Mouse (Mus musculus) neural tube, embryonic 11.5 days (tissue): ENCODE measurements around the gene Abcf2. TPM values are rescaled to one million over a fixed set of nuclear protein-coding genes. Genes with fewer than 3 reads are reported as not detected.
"Not testable (repeated sequence)": the region's sequence is repeated elsewhere in the genome, so short reads cannot be mapped to it uniquely, and the experiment has no call there.

Source experiments
- ATAC-seq: fragments of 200-750 bp; cut with Nextera tagmentation; 2 replicates; pipeline ENCODE4 v1.8.0; 2017; ENCODE audit warnings: moderate number of reproducible peaks, mild to moderate bottlenecking, moderate TSS enrichment, moderate library complexity; ENCODE audit not compliant: insufficient read depth, low FRiP score, low TSS enrichment
- DNase-seq: peaks from one replicate; pipeline ENCODE4 v3.0.0-alpha.2; 2015; ENCODE audit warnings: low spot score
- H3K27ac ChIP-seq: fragments of 300-500 bp; sonication (generic); 2 replicates; pipeline ENCODE4 v1.5.1; 2014; ENCODE audit warnings: low read depth, mild to moderate bottlenecking, low read length
- H3K27me3 ChIP-seq: fragments of 300-500 bp; sonication (generic); 2 replicates; pipeline ENCODE4 v1.6.1; 2014; ENCODE audit warnings: mild to moderate bottlenecking, low read length, mixed read lengths; ENCODE audit not compliant: control insufficient read depth, insufficient read depth
- H3K36me3 ChIP-seq: fragments of 300-500 bp; sonication (generic); 2 replicates; pipeline ENCODE4 v1.6.1; 2014; ENCODE audit warnings: mild to moderate bottlenecking, low read length, moderate library complexity, mixed read lengths; ENCODE audit not compliant: control insufficient read depth, insufficient read depth
- H3K4me1 ChIP-seq: fragments of 300-500 bp; sonication (generic); 2 replicates; pipeline ENCODE4 v1.6.1; 2014; ENCODE audit warnings: low read length, mixed read lengths; ENCODE audit not compliant: control insufficient read depth, insufficient read depth
- H3K4me2 ChIP-seq: fragments of 300-500 bp; sonication (generic); 2 replicates; pipeline ENCODE4 v1.6.1; 2014; ENCODE audit warnings: low read depth, mild to moderate bottlenecking, moderate library complexity
- H3K4me3 ChIP-seq: fragments of 300-500 bp; sonication (generic); 2 replicates; pipeline ENCODE4 v1.5.1; 2014; ENCODE audit warnings: low read depth, low read length
- H3K9ac ChIP-seq: fragments of 300-500 bp; sonication (generic); 2 replicates; pipeline ENCODE4 v1.6.1; 2014; ENCODE audit warnings: mild to moderate bottlenecking, low read length
- H3K9me3 ChIP-seq: fragments of 300-500 bp; sonication (generic); 2 replicates; pipeline ENCODE4 v1.6.1; 2016; ENCODE audit warnings: low read length; ENCODE audit not compliant: control insufficient read depth
- WGBS: fragments of 180-500 bp; shearing (Covaris S2); extraction: QIAGEN DNeasy Blood & Tissue Kit; methylation state at CpG from one replicate; pipeline ENCODE4 v1.1.7; 2014; 5-methylcytosine and 5-hydroxymethylcytosine counted together
- polyA plus RNA-seq: library from polyadenylated mRNA; unstranded; fragments of >200 nt; fragmentation: Nextera tagmentation; extraction: Ambion mirVana; gene quantifications from 2 replicates; pipeline ENCODE4 v1.2.1, GENCODE M21; 2014

The Abcf2 gene
- polyA plus RNA-seq, 1 experiment from 2014 or later, result 147 TPM

- H3K4me1 ChIP-seq, result peaks cover 3% of the 10 kb centered on the region; the same call in 1 of the 2 replicates
- H3K9ac ChIP-seq, result no peak overlapping the region; the same call in 1 of the 2 replicates
- 70% methylated on average over 6 of the region's 6 CpGs for WGBS
- H3K36me3 ChIP-seq, result peaks cover 6% of the 10 kb centered on the region
- peak overlapping the region; percentile 74 for H3K4me2 ChIP-seq
- H3K27me3 ChIP-seq, result no peaks in the 10 kb centered on the region
- no peak overlapping the region for H3K27ac ChIP-seq
- no peak for ATAC-seq
- H3K4me3 ChIP-seq, result peak overlapping the region; percentile 80
- H3K9me3 ChIP-seq, result no peaks in the 10 kb centered on the region
- no peak for DNase-seq
These were observed 1.1 kb upstream of the Abcf2 start for GRCm38 (mm10) chr5:24578109-24578963.

GRCm38 (mm10) chr5:24576801-24577182, 475 bp downstream of the Abcf2 start:
- H3K9me3 ChIP-seq, result no peaks in the 10 kb centered on the region
- H3K36me3 ChIP-seq, result peaks cover 13% of the 10 kb centered on the region
- peaks cover 3% of the 10 kb centered on the region; the same call in 1 of the 2 replicates for H3K4me1 ChIP-seq
- WGBS, result under 1% methylated on average over 32 of the region's 32 CpGs
- H3K27me3 ChIP-seq, result no peaks in the 10 kb centered on the region
- peak overlapping the region; percentile 56; the same call in 1 of the 2 replicates for H3K27ac ChIP-seq
- H3K4me3 ChIP-seq, result peak overlapping the region; percentile 80
- ATAC-seq (peak; percentile 45), DNase-seq (peak; percentile 57)
- H3K9ac ChIP-seq, result peak overlapping the region; percentile 73
- peak overlapping the region; percentile 81 for H3K4me2 ChIP-seq

- ATAC-seq (no peak), DNase-seq (no peak)
- H3K4me3 ChIP-seq, result no peak overlapping the region; the same call in 1 of the 2 replicates
- peak overlapping the region; percentile 81 for H3K4me2 ChIP-seq
- no peak overlapping the region for H3K27ac ChIP-seq
- no peaks in the 10 kb centered on the region for H3K27me3 ChIP-seq
- peaks cover 3% of the 10 kb centered on the region; the same call in 1 of the 2 replicates for H3K4me1 ChIP-seq
- H3K9ac ChIP-seq, result no peak overlapping the region
- no peaks in the 10 kb centered on the region for H3K9me3 ChIP-seq
- H3K36me3 ChIP-seq, result peaks cover 13% of the 10 kb centered on the region
- WGBS, result 96% methylated on average over 1 of the region's 1 CpGs
These were observed 1.3 kb downstream of the Abcf2 start for GRCm38 (mm10) chr5:24575948-24576347.

GRCm38 (mm10) chr5:24556709-24557108, 20.6 kb downstream of the Abcf2 start, which contains the start of gene 4931409K22Rik:
Gene 4931409K22Rik, minus strand, starts transcription at chr5:24556809.
- no peaks in the 10 kb centered on the region for H3K9me3 ChIP-seq
- H3K36me3 ChIP-seq, result no peaks in the 10 kb centered on the region
- WGBS, result 76% methylated on average over 2 of the region's 2 CpGs
- H3K4me1 ChIP-seq, result no peaks in the 10 kb centered on the region
- no peak within 1 kb of the TSS for H3K4me3 ChIP-seq
- no peaks in the 10 kb centered on the region for H3K27me3 ChIP-seq
- no peak within 1 kb of the TSS for H3K4me2 ChIP-seq
- H3K27ac ChIP-seq, result no peak within 1 kb of the TSS
- DNase-seq, result no peak
- no peak within 1 kb of the TSS for H3K9ac ChIP-seq
- no peak for ATAC-seq

- not testable (repeated sequence) for H3K4me1 ChIP-seq, H3K9me3 ChIP-seq, H3K9ac ChIP-seq, H3K27ac ChIP-seq, H3K36me3 ChIP-seq, H3K4me3 ChIP-seq, H3K27me3 ChIP-seq, DNase-seq, H3K4me2 ChIP-seq, ATAC-seq
- WGBS, result 90% methylated on average over 7 of the region's 7 CpGs
These were observed 21.9 kb downstream of the Abcf2 start for GRCm38 (mm10) chr5:24555335-24555734.

GRCm38 (mm10) chr5:24553621-24554244, 23.5 kb downstream of the Abcf2 start:
- H3K9ac ChIP-seq, result no peak overlapping the region
- H3K4me1 ChIP-seq, result peaks cover 9% of the 10 kb centered on the region
- no peak overlapping the region for H3K4me2 ChIP-seq
- H3K9me3 ChIP-seq, result no peaks in the 10 kb centered on the region
- no peaks in the 10 kb centered on the region for H3K27me3 ChIP-seq
- no peak overlapping the region for H3K4me3 ChIP-seq
- H3K36me3 ChIP-seq, result no peaks in the 10 kb centered on the region
- DNase-seq, result peak; percentile 24
- H3K27ac ChIP-seq, result no peak overlapping the region
- no peak for ATAC-seq
- 69% methylated on average over 5 of the region's 5 CpGs for WGBS

- 0 out of 2 replicates have a peak overlapping the region, but pooled peaks have one; percentile 35 for H3K9ac ChIP-seq
These were observed 26.0 kb downstream of the Abcf2 start for GRCm38 (mm10) chr5:24551317-24551688.

GRCm38 (mm10) chr5:24550598-24551316, 26.5 kb downstream of the Abcf2 start:
- H3K36me3 ChIP-seq, result no peaks in the 10 kb centered on the region
- ATAC-seq, result peak; percentile 70; the same call in 1 of the 2 replicates
- H3K27ac ChIP-seq, result no peak overlapping the region
- peak overlapping the region; percentile 27; the same call in 1 of the 2 replicates for H3K4me2 ChIP-seq
- DNase-seq, result peak; percentile 68
- no peak overlapping the region for H3K4me3 ChIP-seq
- H3K9me3 ChIP-seq, result no peaks in the 10 kb centered on the region
- no peaks in the 10 kb centered on the region for H3K27me3 ChIP-seq
- H3K4me1 ChIP-seq, result peaks cover 9% of the 10 kb centered on the region
- WGBS, result 29% methylated on average over 26 of the region's 26 CpGs
- H3K9ac ChIP-seq, result no peak overlapping the region

More at GRCm38 (mm10) chr5:24551317-24551688, 26.0 kb downstream of the Abcf2 start:
- Histone ChIP-seq H3K9me3 (no peaks in the 10 kb centered on the region), H3K36me3 (no peaks in the 10 kb centered on the region), H3K4me3 (no peak overlapping the region), H3K27me3 (no peaks in the 10 kb centered on the region), H3K4me2 (no peak overlapping the region), H3K27ac (no peak overlapping the region), H3K4me1 (peaks cover 9% of the 10 kb centered on the region)
- no peak for DNase-seq
- 0 out of 2 replicates have a peak, but pooled peaks have one; percentile 18 for ATAC-seq
- WGBS, result 44% methylated on average over 2 of the region's 2 CpGs
